8 mouse cellular contexts compared by ENCODE assay signal in genomic region chr19:5608707-5609106, GRCm38 (mm10). TPM values are rescaled to one million over a fixed set of nuclear protein-coding genes. Genes with fewer than 3 reads are reported as not detected.
A peak's percentile ranks its signal among the peaks of the same experiment; 100 is the strongest.
DNase-seq lines count a peak whose midpoint lies in the region; ATAC-seq and TF ChIP-seq lines count a peak whose summit lies in the region.

No protein-coding gene starts in this region.

- TF ChIP-seq POLR2A in ES-Bruce4 (IDR thresholded peaks at IDR 0.05; ENCODE audit: insufficient read depth, low read length), result no peak
- TF ChIP-seq POLR2A in kidney, adult 2 months (IDR thresholded peaks at IDR 0.05; ENCODE audit: low read depth, low read length), result no peak

- peaks cover 12% of the 10 kb centered on the region; the same call in 1 of the 2 replicates for H3K79me2 ChIP-seq in macrophage (ENCODE audit: inconsistent target)

- DNase-seq in heart, embryonic 10.5 days (ENCODE audit: low spot score), result no peak
- DNase-seq in heart, adult 8-10 months (ENCODE audit: low spot score), result no peak
- DNase-seq in heart, postnatal 0 days (ENCODE audit: low spot score), result no peak
- no peak for DNase-seq in spleen, postnatal 4 days (ENCODE audit: low spot score in 2 of 2)
- DNase-seq in cerebellum, adult 9-11 months, result no peak
- DNase-seq in kidney, adult 2 months, result no peak

- TF ChIP-seq EP300 in ES-Bruce4 (IDR thresholded peaks at IDR 0.05; ENCODE audit: insufficient read depth, low read depth, low read length), result no peak
- no peak for TF ChIP-seq EP300 in heart, postnatal 0 days (IDR thresholded peaks at IDR 0.05; ENCODE audit: low read depth)

- H3K36me3 ChIP-seq in heart, embryonic 10.5 days, result peaks cover 53% of the 10 kb centered on the region
- H3K36me3 ChIP-seq in ES-Bruce4 (ENCODE audit: control insufficient read depth, insufficient read depth, low read length, poor library complexity, severe bottlenecking) (peaks cover 35% of the 10 kb centered on the region), macrophage (ENCODE audit: inconsistent target) (peaks cover 41% of the 10 kb centered on the region)
- peaks cover 46% of the 10 kb centered on the region for H3K36me3 ChIP-seq in heart, postnatal 0 days (replicated peaks; ENCODE audit: control insufficient read depth, insufficient read depth, low read length)
- no peaks in the 10 kb centered on the region for H3K36me3 ChIP-seq in kidney, adult 2 months (ENCODE audit: control insufficient read depth, insufficient read depth, low read length)

- no peak for ATAC-seq in heart, postnatal 0 days (ENCODE audit: insufficient read depth, low read depth)

- H3K9me3 ChIP-seq in heart, embryonic 10.5 days, result no peaks in the 10 kb centered on the region
- H3K9me3 ChIP-seq in ES-Bruce4 (replicated peaks; ENCODE audit: control insufficient read depth, insufficient read depth, low read length, poor library complexity, severe bottlenecking), result no peaks in the 10 kb centered on the region
- H3K9me3 ChIP-seq in heart, postnatal 0 days (replicated peaks; ENCODE audit: control insufficient read depth, low read length), result no peaks in the 10 kb centered on the region

- 0 out of 2 replicates have a peak overlapping the region, but pooled peaks have one; percentile 81 for H3K9ac ChIP-seq in ES-Bruce4 (ENCODE audit: low read depth, poor library complexity, severe bottlenecking)
- no peak overlapping the region for H3K9ac ChIP-seq in heart, postnatal 0 days (replicated peaks; ENCODE audit: low read depth, low read length)

- peak overlapping the region; percentile 90 for H3K4me3 ChIP-seq in heart, embryonic 10.5 days
- H3K4me3 ChIP-seq in ES-Bruce4 (ENCODE audit: low read depth, low read length) (0 out of 2 replicates have a peak overlapping the region, but pooled peaks have one; percentile 81), macrophage (ENCODE audit: inconsistent target) (0 out of 2 replicates have a peak overlapping the region, but pooled peaks have one; percentile 62)
- H3K4me3 ChIP-seq in heart, postnatal 0 days (ENCODE audit: low read depth, low read length), result no peak overlapping the region
- H3K4me3 ChIP-seq in kidney, adult 2 months (ENCODE audit: insufficient read depth, low read depth, low read length), result no peak overlapping the region

- no peak for TF ChIP-seq CTCF in ES-Bruce4 (IDR thresholded peaks at IDR 0.05; ENCODE audit: low read depth, low read length)
- TF ChIP-seq CTCF in heart, postnatal 0 days (IDR thresholded peaks at IDR 0.05; ENCODE audit: low read depth), result no peak
- TF ChIP-seq CTCF in kidney, adult 2 months (conservative IDR thresholded peaks at IDR 0.05; ENCODE audit: insufficient read depth, insufficient read length, low read depth, low read length), result no peak

- H3K4me2 ChIP-seq in heart, postnatal 0 days (ENCODE audit: low read depth, low read length), result peak overlapping the region; percentile 58

- no peaks in the 10 kb centered on the region for H3K27me3 ChIP-seq in heart, embryonic 10.5 days (ENCODE audit: insufficient read depth, poor library complexity, severe bottlenecking)
- no peaks in the 10 kb centered on the region for H3K27me3 ChIP-seq in ES-Bruce4 (ENCODE audit: control insufficient read depth, insufficient read depth, low read length, poor library complexity, severe bottlenecking)
- no peaks in the 10 kb centered on the region for H3K27me3 ChIP-seq in heart, postnatal 0 days (ENCODE audit: control insufficient read depth, insufficient read depth, low read length)
- H3K27me3 ChIP-seq in kidney, adult 2 months (replicated peaks; ENCODE audit: control insufficient read depth, insufficient read depth, low read length), result no peaks in the 10 kb centered on the region

- peaks cover 27% of the 10 kb centered on the region for H3K4me1 ChIP-seq in heart, embryonic 10.5 days
- H3K4me1 ChIP-seq in ES-Bruce4 (ENCODE audit: control insufficient read depth, insufficient read depth, low read length), result peaks cover 2% of the 10 kb centered on the region
- peaks cover 12% of the 10 kb centered on the region for H3K4me1 ChIP-seq in heart, postnatal 0 days (ENCODE audit: control insufficient read depth, insufficient read depth)
- peaks cover 6% of the 10 kb centered on the region; the same call in 1 of the 2 replicates for H3K4me1 ChIP-seq in kidney, adult 2 months (ENCODE audit: control insufficient read depth, insufficient read depth, low read length)

- WGBS in heart, embryonic 10.5 days, result 94% methylated on average over 13 of the region's 13 CpGs
- WGBS in heart, postnatal 0 days, result 95% methylated on average over 13 of the region's 13 CpGs
- 96% methylated on average over 13 of the region's 13 CpGs for WGBS in macrophage (ENCODE audit: missing documents)
- WGBS in kidney, adult 2 months, result 94% methylated on average over 13 of the region's 13 CpGs

- peak overlapping the region; percentile 99; the same call in 1 of the 2 replicates for H3K27ac ChIP-seq in heart, embryonic 10.5 days
- H3K27ac ChIP-seq in ES-Bruce4 (ENCODE audit: insufficient read depth, low read length), result no peak overlapping the region
- no peak overlapping the region for H3K27ac ChIP-seq in heart, postnatal 0 days (ENCODE audit: low read depth)
- H3K27ac ChIP-seq in macrophage, result no peak overlapping the region
- no peak overlapping the region for H3K27ac ChIP-seq in kidney, adult 2 months (ENCODE audit: insufficient read depth, low read depth, low read length)

RNA-seq across cellular contexts. Expression of gene Kat5, which starts 1.3 kb away (rescaled TPM):
- polyA plus RNA-seq in heart, embryonic 10.5 days (2016; fragmentation: Nextera tagmentation; extraction: Ambion mirVana), result 33.2 and 35.4 TPM in 2 replicates
- total RNA-seq in heart, adult 8-10 months (2022), result 10 to 100 TPM; 23.1 to 38.7 (median 29.3) TPM
- polyA plus RNA-seq in ES-Bruce4 (2011; ENCODE audit: insufficient read depth, insufficient read length, low read depth, missing spikeins) (50.9 and 65.5 TPM in 2 replicates), macrophage (2018) (35.4 to 54.4 TPM (median 47.1 TPM) in 3 replicates)
- 55.4 and 164 TPM in 2 replicates for total RNA-seq in heart, postnatal 0 days (2014; rRNA removed; ENCODE audit: low replicate concordance)
- 27.0 and 29.7 TPM in 2 replicates for polyA plus RNA-seq in heart, postnatal 0 days (2015; fragmentation: Nextera tagmentation; extraction: Ambion mirVana)
- total RNA-seq in macrophage (2018; cell fraction: chromatin; rRNA removed), result 100 to 1,000 TPM in 22 of 26 experiments, 10 to 100 TPM in 4; 93.1 to 151 (median 124) TPM
- 10 to 100 TPM; 34.6 to 53.5 (median 42.2) TPM for total RNA-seq in macrophage (2018; cell fraction: cytosol; rRNA removed)
- 100 to 1,000 TPM in 3 of 26 experiments, 10 to 100 TPM in 23; 52.5 to 107 (median 79.0) TPM for total RNA-seq in macrophage (2018; cell fraction: nucleus; rRNA removed)
- polyA plus RNA-seq in kidney, adult 2 months (2012; rRNA removed), result 60.3 and 67.4 TPM in 2 replicates

RNA-seq across cellular contexts. Expression of gene Rnaseh2c, which starts 7.0 kb away (rescaled TPM):
- 113 and 142 TPM in 2 replicates for polyA plus RNA-seq in heart, embryonic 10.5 days (2016; fragmentation: Nextera tagmentation; extraction: Ambion mirVana)
- total RNA-seq in heart, adult 8-10 months (2022), result 10 to 100 TPM; 49.9 to 66.3 (median 64.9) TPM
- 47.2 and 56.5 TPM in 2 replicates for polyA plus RNA-seq in ES-Bruce4 (2011; ENCODE audit: insufficient read depth, insufficient read length, low read depth, missing spikeins)
- 42.4 and 57.6 TPM in 2 replicates for total RNA-seq in heart, postnatal 0 days (2014; rRNA removed; ENCODE audit: low replicate concordance)
- 50.7 and 51.8 TPM in 2 replicates for polyA plus RNA-seq in heart, postnatal 0 days (2015; fragmentation: Nextera tagmentation; extraction: Ambion mirVana)
- 10 to 100 TPM in 6 of 26 experiments, 1 to 10 TPM in 17, under 1 TPM in 1, not detected in 2; 0.74 to 18.8 (median 7.3) TPM for total RNA-seq in macrophage (2018; cell fraction: chromatin; rRNA removed)
- 10 to 100 TPM in 25 of 26 experiments, 1 to 10 TPM in 1; 8.9 to 46.0 (median 22.8) TPM for total RNA-seq in macrophage (2018; cell fraction: cytosol; rRNA removed)
- 10 to 100 TPM in 13 of 26 experiments, 1 to 10 TPM in 13; 3.1 to 30.7 (median 9.9) TPM for total RNA-seq in macrophage (2018; cell fraction: nucleus; rRNA removed)
- polyA plus RNA-seq in macrophage (2018), result 11.6 to 23.4 TPM (median 21.6 TPM) in 3 replicates
- 55.1 and 62.3 TPM in 2 replicates for polyA plus RNA-seq in kidney, adult 2 months (2012; rRNA removed)

RNA-seq across cellular contexts. Expression of gene Rela, which starts 28.6 kb away (rescaled TPM):
- 36.8 and 38.1 TPM in 2 replicates for polyA plus RNA-seq in heart, embryonic 10.5 days (2016; fragmentation: Nextera tagmentation; extraction: Ambion mirVana)
- 10 to 100 TPM; 26.7 to 31.2 (median 28.5) TPM for total RNA-seq in heart, adult 8-10 months (2022)
- polyA plus RNA-seq in ES-Bruce4 (2011; ENCODE audit: insufficient read depth, insufficient read length, low read depth, missing spikeins), result 28.5 and 32.9 TPM in 2 replicates
- total RNA-seq in heart, postnatal 0 days (2014; rRNA removed; ENCODE audit: low replicate concordance), result 26.3 and 49.5 TPM in 2 replicates
- polyA plus RNA-seq in heart, postnatal 0 days (2015; fragmentation: Nextera tagmentation; extraction: Ambion mirVana), result 22.9 and 23.6 TPM in 2 replicates
- 100 to 1,000 TPM in 17 of 26 experiments, 10 to 100 TPM in 9; 37.5 to 235 (median 127) TPM for total RNA-seq in macrophage (2018; cell fraction: chromatin; rRNA removed)
- total RNA-seq in macrophage (2018; cell fraction: cytosol; rRNA removed), result 100 to 1,000 TPM in 9 of 26 experiments, 10 to 100 TPM in 17; 52.9 to 219 (median 78.0) TPM
- 100 to 1,000 TPM in 17 of 26 experiments, 10 to 100 TPM in 9; 37.3 to 243 (median 122) TPM for total RNA-seq in macrophage (2018; cell fraction: nucleus; rRNA removed)
- 48.3 to 268 TPM (median 62.4 TPM) in 3 replicates for polyA plus RNA-seq in macrophage (2018)
- polyA plus RNA-seq in kidney, adult 2 months (2012; rRNA removed), result 58.2 and 59.9 TPM in 2 replicates

RNA-seq across cellular contexts. Expression of gene Ap5b1, which starts 40.9 kb away (rescaled TPM):
- 2.2 and 2.7 TPM in 2 replicates for polyA plus RNA-seq in heart, embryonic 10.5 days (2016; fragmentation: Nextera tagmentation; extraction: Ambion mirVana)
- total RNA-seq in heart, adult 8-10 months (2022), result 1 to 10 TPM; 2.3 to 3.2 (median 2.7) TPM
- 1.9 TPM in 2 replicates for polyA plus RNA-seq in ES-Bruce4 (2011; ENCODE audit: insufficient read depth, insufficient read length, low read depth, missing spikeins)
- total RNA-seq in heart, postnatal 0 days (2014; rRNA removed; ENCODE audit: low replicate concordance), result 5.8 and 12.9 TPM in 2 replicates
- polyA plus RNA-seq in heart, postnatal 0 days (2015; fragmentation: Nextera tagmentation; extraction: Ambion mirVana), result 1.7 and 2.0 TPM in 2 replicates
- total RNA-seq in macrophage (2018; cell fraction: chromatin; rRNA removed), result 10 to 100 TPM; 11.3 to 63.3 (median 33.4) TPM
- total RNA-seq in macrophage (2018; cell fraction: cytosol; rRNA removed), result 10 to 100 TPM; 10.2 to 35.7 (median 25.0) TPM
- total RNA-seq in macrophage (2018; cell fraction: nucleus; rRNA removed), result 10 to 100 TPM; 12.6 to 54.8 (median 31.7) TPM
- polyA plus RNA-seq in macrophage (2018), result 10.0 to 20.3 TPM (median 16.8 TPM) in 3 replicates
- polyA plus RNA-seq in kidney, adult 2 months (2012; rRNA removed), result 10.2 and 13.3 TPM in 2 replicates

RNA-seq across cellular contexts. Expression of gene Ovol1, which starts 48.3 kb away (rescaled TPM):
- 0.35 TPM in 1 of 2 replicates, not detected in the other for polyA plus RNA-seq in heart, embryonic 10.5 days (2016; fragmentation: Nextera tagmentation; extraction: Ambion mirVana)
- total RNA-seq in heart, adult 8-10 months (2022), result not detected
- 0.46 and 0.52 TPM in 2 replicates for polyA plus RNA-seq in ES-Bruce4 (2011; ENCODE audit: insufficient read depth, insufficient read length, low read depth, missing spikeins)
- not detected in 2 replicates for total RNA-seq in heart, postnatal 0 days (2014; rRNA removed; ENCODE audit: low replicate concordance)
- 0.05 TPM in 1 of 2 replicates, not detected in the other for polyA plus RNA-seq in heart, postnatal 0 days (2015; fragmentation: Nextera tagmentation; extraction: Ambion mirVana)
- total RNA-seq in macrophage (2018; cell fraction: chromatin; rRNA removed), result 1 to 10 TPM in 1 of 26 experiments, under 1 TPM in 4, not detected in 21; 0.22 to 1.0 (median 0.37) TPM
- total RNA-seq in macrophage (2018; cell fraction: cytosol; rRNA removed), result under 1 TPM in 10 of 26 experiments, not detected in 16; 0.04 to 0.28 (median 0.10) TPM
- total RNA-seq in macrophage (2018; cell fraction: nucleus; rRNA removed), result under 1 TPM in 6 of 26 experiments, not detected in 20; 0.14 to 0.58 (median 0.19) TPM
- polyA plus RNA-seq in macrophage (2018), result 0.11 TPM in 1 of 3 replicates, not detected in the others
- 9.0 and 10.4 TPM in 2 replicates for polyA plus RNA-seq in kidney, adult 2 months (2012; rRNA removed)

Comparison
In these comparisons a context has a peak if more than half of its experiments do, and no peak if none do; other contexts are left out.
1. H3K4me3 ChIP-seq: peak in heart, embryonic 10.5 days (single experiment), ES-Bruce4 (single experiment) and macrophage (single experiment); none in heart, postnatal 0 days (single experiment) and kidney, adult 2 months (single experiment).